Mouse (Mus musculus) spleen, adult 2 months (tissue): Measurements from ENCODE around the gene Ctc1.

ENCODE experiments used
- CTCF ChIP-seq: fragments of 200-500 bp; IDR thresholded peaks from 2 replicates; pipeline ENCODE4 v1.5.1; 2011; ENCODE audit warnings: mild to moderate bottlenecking, inconsistent platforms; ENCODE audit not compliant: insufficient read depth, insufficient read length, insufficient replicate concordance; ENCODE audit errors: extremely low read depth
- POLR2A ChIP-seq: fragments of 200-500 bp; IDR thresholded peaks from 2 replicates; pipeline ENCODE4 v1.6.1; 2011; ENCODE audit warnings: low read depth, low read length, inconsistent platforms

DNA sequence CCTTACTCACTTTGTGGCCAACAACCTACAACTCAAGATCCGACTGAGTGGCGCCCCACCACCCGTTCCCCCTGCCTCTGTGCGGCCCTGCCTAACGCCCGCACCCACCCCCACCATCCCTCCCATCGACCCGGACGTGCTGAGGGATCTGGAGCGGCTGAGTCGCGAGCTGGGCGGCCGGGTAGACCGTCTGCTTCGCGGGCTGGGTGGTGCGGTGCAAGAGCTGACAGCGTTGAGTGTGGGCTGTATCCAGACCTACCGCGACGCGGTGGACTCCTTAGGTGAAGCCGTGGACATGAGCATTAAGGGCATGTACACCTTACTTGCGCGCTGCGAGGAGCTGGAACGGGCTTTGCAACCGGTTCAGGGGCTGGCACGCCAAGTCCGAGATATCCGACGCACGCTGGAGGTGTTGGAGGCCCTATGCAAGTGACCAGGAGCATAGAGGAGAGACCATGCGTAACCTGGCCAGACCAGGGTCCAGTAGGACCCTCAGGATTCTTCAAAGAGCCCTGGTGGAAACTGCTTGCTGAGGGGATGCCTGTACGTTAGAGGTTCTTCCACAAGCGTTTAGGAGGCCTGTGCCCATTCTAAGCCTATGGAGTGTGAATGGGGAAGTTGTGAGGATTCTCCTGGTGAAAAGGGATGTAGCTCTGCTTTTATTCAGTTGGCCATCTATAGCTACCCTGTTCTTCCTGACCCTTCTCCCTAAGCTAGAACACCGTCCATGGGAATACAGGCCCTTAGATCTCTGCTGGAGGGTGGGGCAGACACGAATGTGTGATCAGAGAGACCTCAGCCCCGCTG is 44.9 kb downstream of the Ctc1 start:
- TF ChIP-seq POLR2A (no peak), CTCF (no peak)
